Mouse (Mus musculus) right cerebral cortex, postnatal 14 days (tissue): ENCODE results near the gene Ski.

Experiments
- DNase-seq: peaks from one replicate; pipeline ENCODE4 v3.0.0; 2022

Gene Ski

DNA sequence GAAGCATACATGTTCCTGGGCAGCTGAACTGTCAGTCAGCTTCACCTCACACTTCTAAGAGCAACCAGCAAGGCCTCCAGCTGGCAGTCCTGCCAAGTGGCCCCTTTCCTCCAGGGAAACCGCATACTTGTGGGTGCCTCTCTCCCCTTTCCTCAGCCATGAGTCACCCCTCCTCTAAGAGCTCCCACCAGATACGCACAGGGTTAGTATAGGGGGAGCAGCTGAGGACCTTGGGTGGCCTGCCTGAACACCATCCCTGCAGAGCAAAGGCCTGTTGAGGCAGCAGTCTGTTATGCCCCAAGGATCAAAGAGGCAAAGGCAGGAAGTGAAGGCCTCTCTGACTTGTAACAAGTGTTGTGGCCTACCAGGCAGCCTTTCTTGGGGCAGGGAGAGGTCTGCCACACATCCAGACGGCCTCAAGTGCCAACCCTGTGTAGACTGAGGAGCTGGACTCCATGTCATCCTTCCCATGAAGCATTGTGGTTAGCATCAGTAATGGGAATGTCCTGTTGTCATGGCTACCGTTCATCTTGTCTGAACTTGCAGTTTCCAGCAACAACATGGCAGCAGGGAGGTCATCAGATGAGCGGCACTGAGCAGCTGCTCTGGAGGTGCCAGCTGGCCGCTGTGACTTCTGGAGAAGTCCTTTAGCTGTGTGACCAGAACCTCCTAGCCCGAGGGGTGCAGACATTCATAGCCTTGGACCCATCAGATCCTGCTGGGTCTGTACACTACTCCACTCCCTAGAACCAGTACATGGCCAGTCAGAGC, 95.6 kb downstream of the Ski start:
- no peak for DNase-seq

DNA sequence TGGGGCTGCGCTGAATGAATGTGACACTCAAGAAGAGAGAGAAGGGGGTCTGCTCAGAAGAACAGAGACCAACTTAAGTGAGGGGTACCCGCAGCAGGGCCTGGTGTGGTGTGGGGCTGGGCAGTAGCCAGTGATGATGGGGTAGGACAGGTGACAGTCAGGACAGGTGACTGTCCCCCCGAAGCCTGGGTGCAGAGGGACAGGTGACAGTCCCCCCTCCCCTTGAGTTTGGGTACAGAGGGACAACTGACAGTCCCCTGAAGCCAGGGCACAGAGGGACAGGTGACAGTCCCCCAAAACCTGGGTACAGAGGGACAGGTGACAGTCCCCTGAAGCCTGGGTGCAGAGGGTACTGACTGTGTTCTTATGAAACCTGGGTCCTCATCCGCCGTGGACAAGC, 96.2 kb downstream of the Ski start:
- no peak for DNase-seq

- no peak for DNase-seq
Measured at GRCm38 (mm10) chr4:155125310-155125709, 97.1 kb downstream of the Ski start.

GRCm38 (mm10) chr4:155123868-155124534, 98.4 kb downstream of the Ski start:
- DNase-seq: no peak

DNA sequence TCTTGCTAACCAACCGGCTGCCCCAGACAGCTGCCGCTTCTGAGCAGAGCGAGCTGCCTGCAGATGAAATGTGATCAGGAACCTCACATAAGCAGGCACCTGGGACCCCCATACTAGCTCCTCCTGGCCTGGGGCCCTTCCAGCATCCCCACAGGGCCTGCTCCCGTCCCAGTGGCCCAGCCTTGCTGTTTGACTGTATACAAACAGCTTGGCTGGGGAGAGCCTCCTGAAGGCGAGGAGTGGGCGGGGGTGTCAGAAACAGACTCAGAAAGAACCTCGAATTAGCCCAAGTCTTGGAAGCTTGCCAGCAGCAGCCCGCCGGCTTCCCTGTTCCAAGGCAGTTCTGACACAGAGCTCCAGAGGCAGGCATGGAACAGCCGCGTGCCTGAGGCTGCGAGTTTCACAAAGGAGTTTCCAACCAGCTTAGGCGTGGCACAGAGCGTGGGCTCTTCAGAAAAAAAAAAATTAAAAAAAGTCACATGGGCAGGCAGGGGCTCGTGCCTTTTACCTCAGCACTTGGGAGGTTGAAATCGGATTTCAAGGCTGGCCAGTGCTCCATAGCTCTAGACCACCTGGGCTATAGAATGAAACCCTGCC, 99.8 kb downstream of the Ski start:
- peak; percentile 98 for DNase-seq

DNA sequence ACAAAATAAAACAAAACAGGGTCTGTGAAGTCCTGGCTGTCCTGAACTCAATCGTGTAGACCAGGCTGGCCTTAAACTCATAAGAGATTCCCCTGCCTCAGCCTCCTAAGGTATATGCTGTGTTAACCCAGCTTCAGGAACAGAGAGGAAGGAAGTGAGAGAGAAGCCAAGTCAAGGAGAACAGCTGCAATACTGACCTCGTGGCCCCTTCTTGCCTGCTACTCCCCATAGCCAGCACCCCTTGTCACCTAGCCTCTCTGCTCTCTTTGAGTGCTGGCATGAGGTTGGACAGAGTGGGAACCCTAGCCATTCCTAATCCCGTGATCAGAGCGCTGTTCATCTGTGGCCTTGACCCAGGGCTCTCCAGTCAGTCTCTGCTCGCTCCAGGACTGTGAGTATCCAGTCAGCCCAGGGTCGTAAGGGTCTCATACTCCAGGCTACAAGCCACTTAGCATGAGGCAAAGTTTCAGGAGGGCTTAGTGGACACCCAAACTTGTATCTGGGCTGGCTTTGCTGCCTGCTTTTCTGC, 100.4 kb downstream of the Ski start:
- DNase-seq: no peak

GRCm38 (mm10) chr4:155121222-155121621, 101.2 kb downstream of the Ski start:
- DNase-seq: no peak

- DNase-seq: no peak
Measured at GRCm38 (mm10) chr4:155120583-155120982, 101.8 kb downstream of the Ski start.

- no peak for DNase-seq
Measured at GRCm38 (mm10) chr4:155120038-155120437, 102.4 kb downstream of the Ski start.

DNA sequence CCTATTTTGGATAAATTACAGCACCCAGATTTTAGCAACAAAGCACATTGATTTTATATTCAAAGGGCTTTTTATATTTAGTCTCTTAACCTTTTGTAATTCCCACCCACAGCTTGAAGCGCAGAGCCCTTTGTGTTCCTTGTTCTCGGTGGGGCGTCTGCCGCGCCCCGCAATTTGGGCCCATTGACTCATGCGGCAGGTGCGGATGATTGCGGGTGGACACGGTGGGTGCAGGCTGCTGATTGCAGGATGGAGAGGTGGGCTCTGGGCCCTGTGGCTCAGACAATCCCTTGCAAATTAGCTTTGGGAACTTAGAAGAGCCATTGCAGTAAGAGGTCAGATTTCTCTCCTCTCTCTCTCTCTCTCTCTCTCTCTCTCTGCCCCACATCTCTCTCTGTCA, 104.1 kb downstream of the Ski start:
- no peak for DNase-seq

DNA sequence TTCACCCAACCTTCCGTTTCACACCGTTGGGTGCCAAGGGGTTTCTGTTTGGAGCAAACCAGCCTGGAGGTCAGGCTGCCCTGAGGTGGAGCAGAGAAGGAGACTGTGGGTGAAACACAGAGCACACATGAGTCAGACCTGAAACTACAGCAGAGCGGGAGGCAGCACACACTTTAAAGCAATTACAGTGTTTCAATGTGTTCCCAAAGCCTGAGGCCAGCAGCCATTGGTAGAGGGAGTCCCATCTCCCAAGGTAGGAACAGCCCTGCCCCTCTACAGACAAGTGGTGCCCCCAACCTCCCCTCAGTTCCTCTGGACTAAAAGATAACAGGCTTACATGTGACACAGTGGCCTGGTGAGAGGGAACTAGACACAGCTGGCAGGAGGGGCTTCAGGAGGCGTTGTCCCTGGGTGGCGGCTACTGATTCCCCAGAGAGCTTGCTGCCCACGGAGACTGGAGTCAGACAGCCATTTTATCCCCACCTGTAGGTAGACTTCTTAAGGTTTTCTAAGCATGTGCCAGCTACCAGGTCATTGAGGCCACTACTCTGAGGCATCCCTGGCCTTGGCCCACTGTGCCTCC, 104.9 kb downstream of the Ski start:
- no peak for DNase-seq

DNA sequence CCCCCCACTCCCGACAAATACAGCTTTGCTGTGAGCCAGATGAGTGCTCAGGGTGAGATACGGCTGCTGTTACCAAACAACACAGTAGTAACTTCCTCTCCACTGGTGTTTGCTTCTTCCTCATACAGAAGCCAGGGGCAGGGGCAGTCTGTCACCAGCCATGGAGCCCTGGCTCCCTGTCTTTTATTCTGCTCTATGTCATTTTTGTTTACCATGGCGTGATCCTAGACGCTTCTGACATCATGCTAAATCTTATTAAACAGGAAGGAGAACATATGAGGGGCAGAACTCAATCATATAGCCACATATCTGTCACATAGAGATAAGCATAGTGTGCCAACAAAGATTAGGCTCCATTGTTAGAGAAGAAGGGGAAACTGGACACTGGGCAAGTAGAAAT, 105.8 kb downstream of the Ski start:
- DNase-seq: no peak

DNA sequence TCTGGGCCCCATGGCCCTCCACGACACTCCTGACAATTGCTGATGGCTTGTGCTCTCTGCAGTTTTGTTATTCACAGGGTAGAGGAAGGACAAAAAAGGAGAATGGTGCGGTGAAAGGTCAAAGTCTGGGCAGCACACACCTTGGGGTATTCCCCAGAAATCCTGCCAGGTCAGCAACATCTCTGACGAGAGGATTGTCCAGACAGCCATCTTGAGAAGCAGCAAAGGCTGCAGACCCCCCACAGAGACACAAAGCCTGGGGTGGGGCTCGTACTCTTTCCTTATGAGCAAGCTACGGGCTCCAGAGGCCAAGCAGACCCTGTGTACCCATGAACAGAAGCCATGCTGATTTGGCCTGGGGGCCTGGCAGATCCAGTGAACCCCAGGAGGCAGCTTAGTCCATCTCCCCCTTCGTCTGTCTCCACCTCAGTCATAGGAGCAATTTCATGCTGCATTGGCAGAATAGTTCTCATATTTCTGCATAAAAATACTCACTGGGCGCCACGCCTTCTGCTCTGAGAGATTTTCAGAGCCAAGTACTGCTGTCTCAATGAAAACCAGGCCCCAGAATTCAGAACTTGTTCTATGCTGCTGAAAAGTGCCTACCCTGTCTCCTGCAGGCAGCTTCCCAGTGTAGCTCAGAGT, 108.5 kb downstream of the Ski start:
- DNase-seq: no peak

DNA sequence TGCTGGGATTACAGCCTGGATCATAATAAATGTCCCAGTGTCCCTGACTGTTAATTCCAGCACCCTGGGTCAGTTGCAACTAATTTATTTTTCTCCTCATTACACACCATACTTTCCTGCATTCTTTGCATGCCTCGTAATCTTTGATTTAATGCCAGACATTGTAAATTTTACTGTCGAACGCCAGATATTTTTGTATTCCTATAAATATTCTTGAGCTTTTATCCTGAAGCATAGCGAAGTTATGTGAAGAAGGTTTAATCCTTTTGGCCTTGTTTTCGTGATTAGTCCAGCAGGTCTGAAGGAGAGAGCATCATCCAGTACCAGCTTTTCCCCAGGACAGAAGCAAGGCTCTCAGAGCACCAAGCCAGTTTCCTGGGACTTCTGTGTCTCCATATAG, 112.9 kb downstream of the Ski start:
- DNase-seq: no peak

DNA sequence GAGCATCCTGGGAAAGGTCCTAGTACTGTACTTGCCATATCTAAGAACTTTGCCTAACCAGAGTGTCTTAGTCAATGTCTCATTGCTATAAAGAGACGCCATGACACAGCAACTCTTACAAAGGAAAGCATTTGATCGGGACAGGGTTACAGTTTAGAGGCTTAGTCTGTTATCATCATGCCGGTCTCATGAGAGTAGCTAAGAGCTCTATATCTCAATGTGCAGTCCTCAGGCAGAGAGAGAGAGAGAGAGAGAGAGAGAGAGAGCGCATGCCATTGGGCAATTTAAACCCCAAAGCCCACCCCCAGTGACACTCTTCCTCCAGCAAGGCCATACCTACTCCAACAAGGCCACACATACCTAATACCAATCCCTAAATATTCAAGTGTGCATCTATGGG, 114.5 kb downstream of the Ski start:
- DNase-seq: no peak
